Mouse (Mus musculus): ENCODE measurements around the gene Adamts9.

DNA sequence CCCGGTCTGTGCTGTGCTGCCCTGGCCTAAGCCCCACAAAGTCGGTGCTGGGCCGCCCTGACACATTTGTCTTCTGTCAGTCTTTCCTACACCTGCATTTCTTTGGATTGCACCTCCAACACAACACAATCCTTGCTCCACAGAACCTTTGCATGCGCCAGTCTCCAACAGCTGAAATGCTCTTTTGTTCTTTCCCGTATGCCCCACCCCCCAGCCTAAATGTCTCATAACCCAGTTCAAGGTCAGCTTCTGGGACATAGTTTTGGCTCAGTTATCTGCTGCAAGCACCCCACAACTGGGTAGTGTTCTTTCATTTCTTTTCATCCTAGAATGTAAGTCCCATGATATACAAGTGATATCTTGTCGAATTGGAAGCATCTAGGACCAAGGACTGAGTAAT is 161.8 kb downstream of the Adamts9 start:
- TF ChIP-seq CTCF (IDR thresholded peaks at IDR 0.05; ENCODE audit: borderline replicate concordance, insufficient read depth, low read length) (no peak), POLR2A (IDR thresholded peaks at IDR 0.05; ENCODE audit: low read depth, low read length) (no peak)
